Mouse (Mus musculus): ENCODE data around the gene Cln5.

Cln5 gene

DNA sequence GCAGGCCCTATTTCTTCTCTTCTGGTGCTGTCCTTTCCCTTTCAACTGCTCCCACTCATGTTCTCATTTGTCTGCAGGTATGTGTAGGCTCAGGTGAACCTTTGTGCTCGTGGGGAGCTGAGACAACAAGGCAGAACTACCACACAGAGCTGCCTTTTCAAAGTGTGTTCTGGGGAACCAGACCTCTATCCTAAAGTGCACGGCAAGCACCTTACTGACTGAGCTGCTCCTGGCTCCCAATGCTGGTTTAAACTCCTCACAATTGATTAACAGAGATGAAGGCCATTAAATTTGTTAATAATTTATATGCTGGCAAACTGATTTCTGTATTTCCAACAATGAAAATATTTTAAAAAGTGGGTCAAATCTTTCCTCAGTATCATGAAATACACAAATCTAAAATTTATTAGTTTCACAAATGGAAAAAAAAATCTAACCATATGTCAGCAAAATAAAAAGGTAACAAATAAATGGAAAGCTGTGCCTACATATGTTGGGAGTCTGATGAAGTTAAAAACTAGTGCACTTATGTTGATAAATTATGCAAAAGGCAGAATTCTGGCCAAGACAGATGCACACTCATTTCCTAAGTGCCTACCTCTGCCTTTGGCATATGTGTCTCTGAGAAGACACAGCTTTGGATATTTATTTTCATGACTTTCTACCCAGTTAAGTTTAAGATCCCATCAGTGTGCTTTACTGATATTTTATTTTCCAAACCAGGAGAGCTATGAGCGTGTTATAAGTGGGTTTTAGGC lies 42.8 kb downstream of the Cln5 start:
- DNase-seq (ENCODE audit: extremely low spot score, low spot score) = no peak

DNA sequence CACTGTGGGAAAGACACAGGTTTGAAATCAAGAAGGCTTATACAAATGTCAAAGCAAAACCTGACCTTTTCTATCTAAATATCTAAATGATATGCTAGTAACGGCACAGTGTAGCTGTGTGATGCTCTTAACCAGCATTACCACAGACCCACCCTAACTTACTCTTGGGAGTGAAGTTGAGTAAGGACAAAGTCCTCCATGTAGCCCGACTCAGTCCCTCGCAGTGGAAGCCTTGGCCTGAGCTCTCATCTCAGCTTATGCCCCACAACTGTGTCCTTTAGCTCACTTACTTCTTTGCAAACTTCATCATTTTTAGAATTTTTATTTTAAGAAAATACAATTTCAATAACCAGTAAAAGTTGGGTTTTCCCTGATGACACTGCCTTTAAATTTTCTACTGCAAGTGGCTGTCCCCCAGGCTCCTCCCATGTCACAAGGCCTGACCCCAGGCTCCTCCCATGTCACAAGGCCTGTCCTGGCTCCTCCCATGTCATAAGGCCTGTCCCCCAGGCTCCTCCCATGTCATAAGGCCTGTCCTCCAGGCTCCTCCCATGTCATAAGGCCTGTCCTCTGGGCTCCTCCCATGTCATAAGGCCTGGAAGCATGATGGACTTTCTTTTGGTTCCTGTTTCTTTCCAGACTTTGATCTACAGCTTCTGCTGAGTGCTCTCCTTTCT lies 45.1 kb downstream of the Cln5 start:
- no peak for DNase-seq (ENCODE audit: extremely low spot score, low spot score)

DNA sequence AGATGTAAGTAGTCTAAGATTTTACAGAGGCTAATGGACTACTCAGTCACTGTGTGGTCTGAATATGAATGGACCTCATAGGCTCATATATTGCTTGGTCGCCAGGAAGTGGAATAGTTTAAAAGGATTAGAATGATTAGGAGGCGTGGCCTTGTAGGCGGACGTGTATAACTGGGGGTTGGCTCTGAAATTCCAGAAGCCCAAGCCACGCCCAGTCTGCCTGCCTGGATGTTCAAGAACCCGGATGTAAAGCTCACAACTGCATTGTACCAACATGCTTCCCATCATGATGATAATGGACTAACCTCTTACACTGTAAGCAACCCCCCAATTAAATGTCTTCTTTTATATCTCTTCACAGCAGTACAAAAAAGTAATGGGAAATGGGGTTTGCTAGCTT lies 55.7 kb downstream of the Cln5 start:
- DNase-seq (ENCODE audit: extremely low spot score, low spot score) = no peak

Data from neural tube, embryonic 10.5 days (tissue).